Mouse (Mus musculus) right cerebral cortex, postnatal 25 days (tissue): ENCODE data around the gene Herpud1.
"Not testable (repeated sequence)": the region's sequence is repeated elsewhere in the genome, so short reads cannot be mapped to it uniquely, and the experiment has no call there.

ENCODE experiments used
- DNase-seq: peaks from one replicate; pipeline ENCODE4 v3.0.0; 2022

Herpud1 gene

GRCm38 (mm10) chr8:94376176-94376575 lies 10.1 kb upstream of the Herpud1 start:
- no peak for DNase-seq

DNA sequence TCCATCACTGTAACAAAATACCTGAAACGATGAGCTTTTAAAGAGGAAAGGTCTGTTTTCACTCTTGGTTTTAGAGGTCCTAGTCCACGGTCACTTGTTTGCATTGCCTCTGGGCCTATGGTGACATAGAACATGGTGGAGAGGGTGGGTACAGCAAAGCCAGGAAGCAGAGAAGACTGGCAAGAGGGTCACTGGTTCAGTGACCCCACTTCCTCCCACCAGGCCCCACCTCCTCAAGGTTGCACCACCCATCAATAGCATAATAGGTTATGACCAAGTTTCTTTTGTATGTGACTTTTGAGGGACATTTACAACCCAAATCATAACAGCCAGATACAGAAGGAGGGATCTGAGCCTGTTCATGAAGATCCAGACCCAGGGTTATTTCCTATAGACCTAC lies 9.7 kb upstream of the Herpud1 start:
- no peak for DNase-seq

- DNase-seq = no peak
Measured at GRCm38 (mm10) chr8:94377031-94377430, 9.2 kb upstream of the Herpud1 start.

DNA sequence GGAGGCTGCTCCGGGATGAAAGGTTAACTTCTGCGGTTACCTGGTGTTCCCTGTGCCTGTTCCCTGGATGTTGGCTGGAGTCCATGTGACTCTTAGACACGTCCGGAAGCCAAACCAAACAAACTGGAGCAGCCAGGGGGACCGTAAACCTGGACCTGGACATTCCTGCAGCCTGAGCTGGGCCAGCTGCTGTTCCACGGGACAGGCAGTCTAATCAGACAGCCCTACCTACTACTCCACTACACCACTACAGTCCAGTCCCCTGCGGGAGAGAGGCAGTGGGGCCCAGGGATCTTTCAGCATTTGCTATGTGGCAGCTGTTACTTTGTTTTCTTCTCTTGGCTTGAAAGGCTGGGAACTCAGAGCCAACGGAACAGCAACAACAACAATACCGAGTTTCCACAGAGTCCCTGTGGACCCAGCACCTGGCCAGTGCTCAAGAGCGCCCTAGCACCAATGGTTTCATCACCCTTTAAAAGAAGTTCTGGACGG lies 8.5 kb upstream of the Herpud1 start:
- DNase-seq = no peak

- DNase-seq = no peak
Measured at GRCm38 (mm10) chr8:94378763-94379415, 7.3 kb upstream of the Herpud1 start.

DNA sequence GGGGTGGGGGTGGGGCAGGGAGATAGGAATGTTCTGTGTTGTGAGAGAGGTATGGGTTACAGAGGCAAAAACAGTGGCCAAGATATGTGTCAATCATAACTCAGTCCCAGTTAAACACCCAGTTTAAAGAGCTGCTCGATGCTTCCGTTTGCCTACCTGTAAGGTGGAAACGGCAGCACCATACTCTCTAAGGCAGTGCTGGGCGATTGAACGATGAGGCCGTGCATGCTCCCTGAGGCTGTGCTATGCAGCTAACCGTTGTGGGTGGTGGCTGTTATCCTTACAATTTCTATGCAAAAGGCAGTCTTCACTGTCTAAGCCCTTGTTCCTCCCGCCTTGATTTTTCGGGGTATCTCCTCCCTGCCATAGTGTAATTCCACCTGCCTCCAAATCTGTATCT lies 6.6 kb upstream of the Herpud1 start:
- DNase-seq = no peak

DNA sequence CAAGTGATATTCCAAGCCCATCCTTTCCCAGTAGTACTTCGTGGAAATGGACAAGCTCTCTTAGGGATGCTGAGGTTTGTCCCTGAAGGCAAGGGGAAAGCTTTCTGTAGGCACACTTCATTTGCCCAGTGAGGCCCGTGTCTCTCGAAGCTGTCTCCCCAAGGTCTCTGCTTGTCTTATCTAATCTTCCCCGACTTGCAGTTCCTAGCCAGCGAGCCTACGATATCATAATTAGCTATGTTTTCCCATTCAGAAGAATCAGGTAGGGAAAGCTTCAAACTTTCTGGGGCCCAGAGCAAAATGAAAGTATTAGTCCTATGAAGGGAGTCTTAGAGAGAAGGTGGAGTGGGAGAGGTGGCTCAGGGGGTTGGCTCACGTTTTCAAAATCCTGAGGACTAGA lies 2.1 kb upstream of the Herpud1 start:
- DNase-seq = no peak

GRCm38 (mm10) chr8:94385506-94386213 lies 578 bp upstream of the Herpud1 start:
- DNase-seq = no peak

GRCm38 (mm10) chr8:94387027-94387684 lies 918 bp downstream of the Herpud1 start:
- DNase-seq = peak; percentile 76

DNA sequence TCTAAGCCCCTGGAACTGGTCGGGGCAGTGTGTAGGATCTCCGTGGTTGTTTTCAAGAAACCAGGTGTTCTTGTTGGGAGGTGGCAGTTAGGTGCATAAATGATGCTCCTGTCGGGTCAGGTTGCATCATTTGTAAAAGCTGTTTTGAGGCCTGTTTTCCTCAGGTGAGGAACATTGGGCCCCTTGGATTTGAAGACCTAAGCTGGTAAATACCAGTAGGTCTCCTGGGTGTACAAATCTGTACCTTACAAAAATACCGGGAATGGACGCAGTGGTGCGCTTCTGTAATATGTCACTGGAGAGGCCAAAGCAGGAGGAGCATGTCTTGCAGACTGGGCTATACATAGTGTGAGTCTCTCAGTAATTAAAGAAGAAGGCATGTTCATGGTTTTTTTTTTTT lies 1.5 kb downstream of the Herpud1 start:
- no peak for DNase-seq

DNA sequence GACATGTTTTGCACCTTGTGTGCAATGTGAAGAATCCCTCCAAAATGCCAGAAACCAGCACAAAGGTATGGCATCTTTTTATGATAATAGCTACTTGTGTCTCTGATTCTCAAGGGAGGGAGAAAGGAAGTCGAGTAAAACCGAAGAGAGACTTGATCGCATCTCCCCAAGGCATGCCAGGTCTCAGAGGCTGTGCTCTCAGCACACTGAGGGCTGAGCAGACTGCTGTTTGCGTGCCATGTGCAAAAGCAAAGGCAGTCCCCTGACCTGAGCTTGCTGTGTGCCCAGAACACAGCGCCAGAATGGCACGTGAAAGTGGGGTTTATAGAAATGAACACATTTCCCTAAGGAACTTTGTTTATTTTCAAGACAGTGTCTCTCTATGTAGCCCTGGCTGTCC lies 3.3 kb downstream of the Herpud1 start:
- DNase-seq = no peak

GRCm38 (mm10) chr8:94390429-94390828 lies 4.2 kb downstream of the Herpud1 start:
- DNase-seq = no peak

DNA sequence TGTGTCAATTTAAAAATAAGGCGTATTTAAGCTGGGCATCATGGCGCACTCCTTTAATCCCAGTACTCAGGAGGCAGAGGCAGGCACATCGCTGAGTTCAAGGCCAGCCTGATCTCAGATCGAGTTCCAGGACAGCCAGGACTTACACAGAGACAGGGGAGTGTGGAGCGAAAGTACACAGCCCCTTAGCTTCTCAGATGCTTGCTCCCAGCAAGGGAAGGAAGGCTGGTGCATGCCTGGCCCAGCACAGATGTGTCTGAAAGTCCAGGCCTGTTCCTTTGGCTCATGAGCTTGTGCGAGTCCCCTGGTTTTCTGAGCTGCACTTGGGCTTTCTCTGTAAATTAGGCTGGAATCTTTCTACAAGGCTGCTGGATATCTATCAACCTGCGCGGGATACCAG lies 4.7 kb downstream of the Herpud1 start:
- no peak for DNase-seq

DNA sequence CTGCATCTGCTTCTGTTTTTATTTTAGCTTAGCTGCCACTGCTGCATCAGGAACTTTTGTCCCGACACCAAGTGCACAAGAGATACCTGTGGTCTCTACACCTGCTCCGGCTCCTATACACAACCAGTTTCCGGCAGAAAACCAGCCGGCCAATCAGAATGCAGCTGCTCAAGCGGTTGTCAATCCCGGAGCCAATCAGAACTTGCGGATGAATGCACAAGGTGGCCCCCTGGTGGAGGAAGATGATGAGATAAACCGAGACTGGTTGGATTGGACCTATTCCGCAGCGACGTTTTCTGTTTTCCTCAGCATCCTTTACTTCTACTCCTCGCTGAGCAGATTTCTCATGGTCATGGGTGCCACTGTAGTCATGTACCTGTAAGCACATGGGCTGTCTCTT lies 5.9 kb downstream of the Herpud1 start:
- no peak for DNase-seq

DNA sequence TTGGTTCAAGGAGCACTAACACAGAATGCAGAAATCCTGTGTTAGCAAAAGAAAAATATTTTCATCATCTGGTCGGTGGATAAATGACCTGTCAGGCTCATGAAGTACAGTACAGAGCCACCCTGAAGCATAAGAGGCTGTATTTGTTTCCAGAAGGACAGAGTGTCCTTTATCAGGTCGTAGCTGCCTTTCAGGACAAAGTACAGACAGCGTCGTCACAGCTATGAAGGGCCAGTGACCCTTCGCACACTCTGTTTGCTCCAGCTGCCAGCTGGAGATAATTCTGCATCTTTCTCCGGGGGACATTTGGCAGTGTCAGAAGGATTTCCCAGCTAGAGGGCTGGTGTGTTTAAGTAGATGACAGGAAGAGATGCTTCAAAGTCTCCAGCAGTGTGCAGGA lies 6.4 kb downstream of the Herpud1 start:
- no peak for DNase-seq

GRCm38 (mm10) chr8:94395851-94396540 lies 9.8 kb downstream of the Herpud1 start:
- DNase-seq = no peak

GRCm38 (mm10) chr8:94396964-94397657 lies 10.9 kb downstream of the Herpud1 start:
- peak; percentile 24 for DNase-seq

- DNase-seq = no peak
Measured at GRCm38 (mm10) chr8:94398587-94398986, 12.3 kb downstream of the Herpud1 start.

GRCm38 (mm10) chr8:94399361-94399953 lies 13.2 kb downstream of the Herpud1 start:
- DNase-seq = no peak

DNA sequence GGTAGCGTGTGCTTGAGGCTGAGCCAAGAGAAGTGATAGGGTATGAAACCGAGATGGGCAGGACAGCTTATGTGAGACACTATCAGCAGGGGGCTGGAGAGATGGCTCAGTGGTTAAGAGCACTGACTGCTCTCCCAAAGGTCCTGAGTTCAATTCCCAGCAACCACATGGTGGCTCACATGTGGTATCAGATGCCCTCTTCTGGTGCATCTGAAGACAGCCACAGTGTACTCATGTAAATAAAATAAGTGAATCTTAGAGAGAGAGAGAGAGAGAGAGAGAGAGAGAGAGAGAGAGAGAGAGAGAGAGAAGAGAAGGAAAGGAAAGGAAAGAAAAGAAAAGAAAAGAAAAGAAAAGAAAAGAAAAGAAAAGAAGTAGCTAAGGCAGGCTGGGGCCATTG lies 13.7 kb downstream of the Herpud1 start:
- not testable (repeated sequence) for DNase-seq

DNA sequence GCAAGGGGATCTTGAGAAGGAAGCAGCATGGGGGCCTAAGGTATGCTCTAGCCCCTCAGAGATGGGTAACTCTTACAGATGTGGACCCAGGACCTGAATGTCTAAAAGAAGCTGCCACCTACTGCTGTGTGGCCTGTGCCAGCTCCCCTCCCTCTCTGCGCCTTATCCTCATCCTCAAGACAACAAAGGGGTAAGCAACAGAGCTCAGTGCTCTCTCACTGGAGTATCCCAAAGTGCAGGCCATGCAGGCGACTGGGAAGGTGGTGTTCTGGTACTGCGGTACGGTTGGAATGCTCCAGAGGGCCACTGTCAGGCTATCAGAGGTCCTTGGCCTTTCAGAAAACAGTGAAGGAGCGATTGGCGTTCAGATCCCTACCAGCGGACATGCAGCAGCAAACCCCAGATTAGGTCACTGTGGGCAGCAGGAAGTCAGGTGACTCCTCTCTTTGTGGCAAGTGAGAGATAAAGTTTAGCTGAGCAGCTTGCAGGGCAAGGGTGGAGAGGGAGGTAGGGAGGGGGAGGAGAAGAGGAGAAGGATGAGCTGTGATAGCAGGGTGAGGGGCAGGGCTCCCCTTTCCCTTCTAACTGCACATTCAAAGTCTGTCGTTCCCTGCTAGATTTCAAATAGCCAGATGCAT lies 22.3 kb downstream of the Herpud1 start:
- DNase-seq = no peak

DNA sequence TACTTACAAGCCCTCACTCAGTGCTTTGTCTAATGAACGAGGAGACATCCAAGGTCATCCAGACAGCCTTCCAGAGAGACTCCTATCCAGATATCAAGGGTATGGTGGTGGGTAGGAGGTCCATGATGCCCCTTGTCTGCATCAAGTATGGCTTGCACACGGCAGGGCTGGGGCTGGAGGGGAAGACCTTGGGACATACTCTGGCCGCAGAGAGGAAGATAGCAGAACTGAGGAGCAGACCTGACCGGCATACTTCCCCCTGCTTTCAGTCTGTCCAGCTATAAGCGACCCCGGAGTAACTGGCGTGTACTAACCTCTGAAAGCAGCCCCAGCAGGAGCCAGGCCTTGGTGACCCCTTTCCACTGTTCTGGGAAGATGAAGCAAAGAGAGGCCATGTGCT lies 23.3 kb downstream of the Herpud1 start:
- DNase-seq = no peak
